Mouse (Mus musculus) MEL (cell line): ENCODE measurements at regions not wholly inside any gene's neighbourhood (a gene's known extent, or its start where the extent isn't known, plus 50 kb on each side); places are given as distances from the start of the nearest gene placed in this dataset.

Experiments used
- DNase-seq: peaks from one replicate; pipeline ENCODE4 v3.0.0; 2011; ENCODE audit warnings: low read depth, low spot score
- H3K27ac ChIP-seq: 2 replicates; pipeline ENCODE4 v1.5.1; 2012; ENCODE audit warnings: low read depth, mild to moderate bottlenecking, control low read depth, low read length, moderate library complexity; ENCODE audit not compliant: control insufficient read depth
- H3K27me3 ChIP-seq, 2 experiments: fragments of 150-350 bp in 1 of 2; sonication (generic) in 1 of 2; 2 replicates each; pipeline ENCODE4 v1.6.1; 2012; ENCODE audit warnings: low read length in 2 of 2, mild to moderate bottlenecking in 2 of 2, improper control_type of control experiment in 1 of 2, moderate library complexity in 1 of 2; ENCODE audit not compliant: insufficient read depth in 2 of 2, control insufficient read depth in 1 of 2
- H3K36me3 ChIP-seq, 2 experiments: 2 replicates each; pipeline ENCODE4 v1.6.1; 2012 to 2014; ENCODE audit warnings: low read length in 2 of 2, improper control_type of control experiment in 1 of 2, inconsistent platforms in 1 of 2, mild to moderate bottlenecking in 1 of 2; ENCODE audit not compliant: insufficient read depth in 2 of 2, control insufficient read depth in 1 of 2
- H3K4me1 ChIP-seq, 2 experiments: fragments of 150-350 bp in 1 of 2; sonication (generic) in 1 of 2; 2 replicates each; pipeline ENCODE4 v1.6.1; 2012; ENCODE audit warnings: low read length in 2 of 2, improper control_type of control experiment in 1 of 2, mild to moderate bottlenecking in 1 of 2; ENCODE audit not compliant: insufficient read depth in 2 of 2, control insufficient read depth in 1 of 2
- H3K4me3 ChIP-seq, 2 experiments: fragments of 150-350 bp in 1 of 2; sonication (generic) in 1 of 2; 2 replicates each; pipeline ENCODE4 v1.5.1; 2012; ENCODE audit warnings: low read depth in 2 of 2, low read length in 2 of 2, mild to moderate bottlenecking in 2 of 2, moderate library complexity in 2 of 2, control low read depth in 1 of 2, improper control_type of control experiment in 1 of 2; ENCODE audit not compliant: control insufficient read depth in 1 of 2, insufficient read depth in 1 of 2
- H3K79me2 ChIP-seq: 2 replicates; pipeline ENCODE4 v1.6.1; 2012; ENCODE audit warnings: mild to moderate bottlenecking, low read length, moderate library complexity; ENCODE audit not compliant: control insufficient read depth, poor library complexity, insufficient read depth
- H3K9ac ChIP-seq: 2 replicates; pipeline ENCODE4 v1.6.1; 2012; ENCODE audit warnings: low read depth, mild to moderate bottlenecking, control low read depth, low read length, moderate library complexity; ENCODE audit not compliant: control insufficient read depth, poor library complexity, severe bottlenecking
- H3K9me3 ChIP-seq: fragments of 150-350 bp; sonication (generic); replicated peaks from 2 replicates; pipeline ENCODE4 v1.6.1; 2012; ENCODE audit warnings: mild to moderate bottlenecking, low read length, improper control_type of control experiment, moderate library complexity; ENCODE audit not compliant: insufficient read depth
- BHLHE40 ChIP-seq: IDR thresholded peaks from 2 replicates; pipeline ENCODE4 v1.6.1; 2012; ENCODE audit warnings: low read depth, mild to moderate bottlenecking, inconsistent platforms, low read length, improper control_type of control experiment, borderline replicate concordance
- CHD1 ChIP-seq: IDR thresholded peaks from 2 replicates; pipeline ENCODE4 v1.6.1; 2012; ENCODE audit warnings: low read depth, mild to moderate bottlenecking, inconsistent platforms, low read length, improper control_type of control experiment
- CHD2 ChIP-seq: IDR thresholded peaks from 2 replicates; pipeline ENCODE4 v1.6.1; 2011; ENCODE audit warnings: low read length, improper control_type of control experiment
- CTCF ChIP-seq, 3 experiments: IDR thresholded peaks in 2 of 3; conservative IDR thresholded peaks in 1 of 3; 2 replicates each; pipeline ENCODE4 v1.5.1; 2011 to 2012; ENCODE audit warnings: low read length in 3 of 3, low read depth in 2 of 3, mild to moderate bottlenecking in 2 of 3, improper control_type of control experiment in 1 of 3, inconsistent platforms in 1 of 3, mixed read lengths in 1 of 3, moderate library complexity in 1 of 3; ENCODE audit not compliant: control insufficient read depth in 1 of 3, insufficient read depth in 1 of 3, poor library complexity in 1 of 3, severe bottlenecking in 1 of 3
- ELF1 ChIP-seq: IDR thresholded peaks from 2 replicates; pipeline ENCODE4 v1.6.1; 2014; ENCODE audit warnings: low read depth, mild to moderate bottlenecking, inconsistent platforms, low read length, improper control_type of control experiment, moderate library complexity
- EP300 ChIP-seq, 2 experiments: IDR thresholded peaks; 2 replicates each; pipeline ENCODE4 v1.6.1; 2011; ENCODE audit warnings: improper control_type of control experiment in 2 of 2, low read length in 2 of 2, low read depth in 1 of 2, mild to moderate bottlenecking in 1 of 2
- ETS1 ChIP-seq: IDR thresholded peaks from 2 replicates; pipeline ENCODE4 v1.6.1; 2012; ENCODE audit warnings: low read depth, mild to moderate bottlenecking, inconsistent platforms, low read length, improper control_type of control experiment, moderate library complexity
- GABPA ChIP-seq: IDR thresholded peaks from 2 replicates; pipeline ENCODE4 v1.6.1; 2012; ENCODE audit warnings: low read depth, mild to moderate bottlenecking, inconsistent platforms, low read length, improper control_type of control experiment, moderate library complexity
- GATA1 ChIP-seq: IDR thresholded peaks from 2 replicates; pipeline ENCODE4 v1.6.1; 2011; ENCODE audit warnings: low read depth, low read length, improper control_type of control experiment
- HCFC1 ChIP-seq: IDR thresholded peaks from 2 replicates; pipeline ENCODE4 v1.6.1; 2012; ENCODE audit warnings: low read depth, mild to moderate bottlenecking, inconsistent platforms, low read length, improper control_type of control experiment, moderate library complexity
- JUND ChIP-seq: IDR thresholded peaks from 2 replicates; pipeline ENCODE4 v1.6.1; 2011; ENCODE audit warnings: low read depth, mild to moderate bottlenecking, improper control_type of control experiment, low read length
- KAT2A ChIP-seq: conservative IDR thresholded peaks from 2 replicates; pipeline ENCODE4 v1.6.1; 2012; ENCODE audit warnings: low read depth, low read length, improper control_type of control experiment, inconsistent platforms
- MAFK ChIP-seq: IDR thresholded peaks from 2 replicates; pipeline ENCODE4 v1.6.1; 2011; ENCODE audit warnings: low read depth, mild to moderate bottlenecking, low read length, improper control_type of control experiment, borderline replicate concordance
- MAX ChIP-seq: IDR thresholded peaks from 2 replicates; pipeline ENCODE4 v1.6.1; 2011; ENCODE audit warnings: low read length, improper control_type of control experiment
- MAZ ChIP-seq: IDR thresholded peaks from 2 replicates; pipeline ENCODE4 v1.6.1; 2012; ENCODE audit warnings: low read depth, mild to moderate bottlenecking, inconsistent platforms, low read length, improper control_type of control experiment
- MEF2A ChIP-seq: IDR thresholded peaks from 2 replicates; pipeline ENCODE4 v1.6.1; 2014; ENCODE audit warnings: low read depth, mild to moderate bottlenecking, inconsistent platforms, low read length, improper control_type of control experiment; ENCODE audit not compliant: poor library complexity, insufficient replicate concordance, severe bottlenecking; ENCODE audit errors: extremely low read depth
- MXI1 ChIP-seq: IDR thresholded peaks from 2 replicates; pipeline ENCODE4 v1.6.1; 2011; ENCODE audit warnings: mild to moderate bottlenecking, low read depth, low read length, improper control_type of control experiment
- MYB ChIP-seq: IDR thresholded peaks from 2 replicates; pipeline ENCODE4 v1.6.1; 2011; ENCODE audit warnings: mild to moderate bottlenecking, low read depth, low read length, improper control_type of control experiment
- MYC ChIP-seq: IDR thresholded peaks from 2 replicates; pipeline ENCODE4 v1.6.1; 2011; ENCODE audit warnings: low read depth, mild to moderate bottlenecking, low read length, improper control_type of control experiment, moderate library complexity
- NELFE ChIP-seq: IDR thresholded peaks from 2 replicates; pipeline ENCODE4 v1.6.1; 2011; ENCODE audit warnings: low read depth, low read length, improper control_type of control experiment
- NRF1 ChIP-seq: IDR thresholded peaks from 2 replicates; pipeline ENCODE4 v1.6.1; 2014; ENCODE audit warnings: low read depth, mild to moderate bottlenecking, inconsistent platforms, low read length, improper control_type of control experiment, moderate library complexity; ENCODE audit not compliant: poor library complexity, insufficient read depth, severe bottlenecking
- POLR2A ChIP-seq, 2 experiments: IDR thresholded peaks; 2 replicates each; pipeline ENCODE4 v1.6.1; 2011 to 2012; ENCODE audit warnings: low read length in 2 of 2, mild to moderate bottlenecking in 2 of 2, control low read depth in 1 of 2, improper control_type of control experiment in 1 of 2, low read depth in 1 of 2, moderate library complexity in 1 of 2; ENCODE audit not compliant: control insufficient read depth in 1 of 2, insufficient read depth in 1 of 2, poor library complexity in 1 of 2
- POLR2AphosphoS2 ChIP-seq: IDR thresholded peaks from 2 replicates; pipeline ENCODE4 v1.6.1; 2011; ENCODE audit warnings: low read length, improper control_type of control experiment
- POLR2AphosphoS5 ChIP-seq: IDR thresholded peaks from 2 replicates; pipeline ENCODE4 v1.6.1; 2012; ENCODE audit warnings: low read depth, borderline replicate concordance, mild to moderate bottlenecking, inconsistent platforms, low read length, moderate library complexity, mixed read lengths
- RAD21 ChIP-seq: IDR thresholded peaks from 2 replicates; pipeline ENCODE4 v1.6.1; 2011; ENCODE audit warnings: mild to moderate bottlenecking, low read depth, low read length, improper control_type of control experiment
- RCOR1 ChIP-seq: IDR thresholded peaks from 2 replicates; pipeline ENCODE4 v1.6.1; 2012; ENCODE audit warnings: low read depth, mild to moderate bottlenecking, inconsistent platforms, low read length, improper control_type of control experiment
- SIN3A ChIP-seq: IDR thresholded peaks from 2 replicates; pipeline ENCODE4 v1.6.1; 2012; ENCODE audit warnings: low read length, improper control_type of control experiment, inconsistent platforms
- SMC3 ChIP-seq: IDR thresholded peaks from 2 replicates; pipeline ENCODE4 v1.6.1; 2011; ENCODE audit warnings: low read depth, low read length, improper control_type of control experiment
- TBP ChIP-seq: IDR thresholded peaks from 2 replicates; pipeline ENCODE4 v1.8.0; 2011; ENCODE audit warnings: low read depth, low read length, improper control_type of control experiment
- TCF12 ChIP-seq: IDR thresholded peaks from 2 replicates; pipeline ENCODE4 v1.6.1; 2014; ENCODE audit warnings: low read depth, mild to moderate bottlenecking, inconsistent platforms, low read length, improper control_type of control experiment, moderate library complexity
- UBTF ChIP-seq: IDR thresholded peaks from 2 replicates; pipeline ENCODE4 v1.6.1; 2012; ENCODE audit warnings: low read depth, mild to moderate bottlenecking, inconsistent platforms, low read length, improper control_type of control experiment, moderate library complexity, borderline replicate concordance; ENCODE audit not compliant: insufficient read depth
- USF1 ChIP-seq: IDR thresholded peaks from 2 replicates; pipeline ENCODE4 v1.6.1; 2014; ENCODE audit warnings: low read depth, mild to moderate bottlenecking, inconsistent platforms, low read length, improper control_type of control experiment, moderate library complexity
- USF2 ChIP-seq, 2 experiments: IDR thresholded peaks; 2 replicates each; pipeline ENCODE4 v1.6.1; 2011 to 2012; ENCODE audit warnings: improper control_type of control experiment in 2 of 2, low read length in 2 of 2, borderline replicate concordance in 1 of 2, inconsistent platforms in 1 of 2, low read depth in 1 of 2, mild to moderate bottlenecking in 1 of 2; ENCODE audit not compliant: insufficient read depth in 1 of 2
- ZC3H11A ChIP-seq: IDR thresholded peaks from 2 replicates; pipeline ENCODE4 v1.6.1; 2012; ENCODE audit warnings: low read depth, mild to moderate bottlenecking, inconsistent platforms, low read length, improper control_type of control experiment
- ZKSCAN1 ChIP-seq: IDR thresholded peaks from 2 replicates; pipeline ENCODE4 v1.6.1; 2012; ENCODE audit warnings: low read depth, mild to moderate bottlenecking, inconsistent platforms, low read length, improper control_type of control experiment, moderate library complexity
- ZMIZ1 ChIP-seq: IDR thresholded peaks from 2 replicates; pipeline ENCODE4 v1.6.1; 2012; ENCODE audit warnings: low read depth, mild to moderate bottlenecking, inconsistent platforms, low read length, improper control_type of control experiment, moderate library complexity

DNA sequence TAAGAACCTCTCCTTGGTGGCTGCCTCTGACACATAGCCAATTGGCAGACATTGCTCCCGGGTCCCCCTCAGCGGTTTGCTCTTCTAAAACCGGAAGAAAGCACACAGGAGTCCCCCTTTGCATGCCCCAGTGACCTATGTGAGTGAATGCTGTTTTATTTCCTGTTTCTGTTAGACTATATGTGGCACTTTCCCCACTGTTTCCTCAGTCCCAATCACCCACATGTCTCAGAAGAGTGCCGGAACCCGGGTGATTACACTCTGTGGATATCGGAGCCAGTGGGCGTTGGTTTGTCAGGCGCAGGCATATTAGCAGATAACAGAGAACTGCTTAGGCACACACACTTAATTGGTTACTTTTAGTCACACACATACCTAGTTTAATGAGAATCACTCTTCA, 66.3 kb upstream of the Rpl34 start:
- H3K27ac ChIP-seq: peak overlapping the region; percentile 85
- peak overlapping the region; percentile 58 for H3K9ac ChIP-seq
- H3K36me3 ChIP-seq: peaks cover 0 to 24% of the 10 kb centered on the region in 2 experiments; a peak in 2 of 4 replicates
- no peaks in the 10 kb centered on the region for H3K79me2 ChIP-seq
- DNase-seq: peak; percentile 89
- TF ChIP-seq UBTF: no peak
- TF ChIP-seq MYC: peak; percentile 89
- 0 out of 2 replicates have a peak, but pooled peaks have one; percentile 14 for TF ChIP-seq GABPA
- no peak for TF ChIP-seq ZKSCAN1
- TF ChIP-seq ZMIZ1: no peak
- peak; percentile 55 for TF ChIP-seq NELFE
- peak; percentile 31; the same call in 1 of the 2 replicates for TF ChIP-seq RCOR1
- TF ChIP-seq CTCF (IDR thresholded peaks at IDR 0.05 in 2 of 3, conservative IDR thresholded peaks at IDR 0.05 in 1 of 3; ENCODE audit: control insufficient read depth in 1 of 3, insufficient read depth in 1 of 3, low read depth in 2 of 3, low read length in 3 of 3, poor library complexity in 1 of 3, severe bottlenecking in 1 of 3): no peak
- TF ChIP-seq POLR2A (IDR thresholded peaks at IDR 0.05; ENCODE audit: control insufficient read depth in 1 of 2, insufficient read depth in 1 of 2, low read depth in 1 of 2, low read length in 2 of 2, poor library complexity in 1 of 2): peak in 1 of 2 experiments; percentile 43; a peak in 1 of 4 replicates
- no peak for TF ChIP-seq MAFK
- peak; percentile 70 to 82 for TF ChIP-seq EP300 (IDR thresholded peaks at IDR 0.05; ENCODE audit: low read depth in 1 of 2, low read length in 2 of 2)
- peak; percentile 54 for TF ChIP-seq TBP
- TF ChIP-seq ZC3H11A: no peak
- TF ChIP-seq GATA1: peak; percentile 80
- TF ChIP-seq TCF12: peak; percentile 59
- TF ChIP-seq HCFC1: peak; percentile 64; the same call in 1 of the 2 replicates
- TF ChIP-seq USF1: no peak
- TF ChIP-seq MYB: peak; percentile 46; the same call in 1 of the 2 replicates
- peak; percentile 63; the same call in 1 of the 2 replicates for TF ChIP-seq ETS1
- TF ChIP-seq CHD1: no peak
- TF ChIP-seq ELF1: peak; percentile 69
- peak; percentile 55; the same call in 1 of the 2 replicates for TF ChIP-seq POLR2AphosphoS2
- peak; percentile 70 for TF ChIP-seq MXI1
- no peak for TF ChIP-seq RAD21
- TF ChIP-seq KAT2A: no peak
- TF ChIP-seq SIN3A: peak; percentile 79
- 0 out of 2 replicates have a peak, but pooled peaks have one; percentile 35 for TF ChIP-seq MAZ
- peak; percentile 83 for TF ChIP-seq MAX
- no peak for TF ChIP-seq MEF2A
- TF ChIP-seq BHLHE40: no peak; the same call in 1 of the 2 replicates
- no peak for TF ChIP-seq JUND
- no peak for TF ChIP-seq CHD2
- TF ChIP-seq POLR2AphosphoS5: no peak
- TF ChIP-seq USF2 (IDR thresholded peaks at IDR 0.05; ENCODE audit: borderline replicate concordance in 1 of 2, insufficient read depth in 1 of 2, low read depth in 1 of 2, low read length in 2 of 2): no peak
- peak; percentile 24; the same call in 1 of the 2 replicates for TF ChIP-seq NRF1
- TF ChIP-seq SMC3: no peak
- TF ChIP-seq, all 39 proteins: peak for 19
- peaks cover 2 to 25% of the 10 kb centered on the region in 2 experiments; a peak in 2 of 4 replicates for H3K4me1 ChIP-seq
- H3K27me3 ChIP-seq: no peaks in the 10 kb centered on the region
- no peaks in the 10 kb centered on the region for H3K9me3 ChIP-seq
- peak overlapping the region; percentile 38 to 53 for H3K4me3 ChIP-seq
